Mouse (Mus musculus): Measurements from ENCODE around the gene Zic5.

DNA sequence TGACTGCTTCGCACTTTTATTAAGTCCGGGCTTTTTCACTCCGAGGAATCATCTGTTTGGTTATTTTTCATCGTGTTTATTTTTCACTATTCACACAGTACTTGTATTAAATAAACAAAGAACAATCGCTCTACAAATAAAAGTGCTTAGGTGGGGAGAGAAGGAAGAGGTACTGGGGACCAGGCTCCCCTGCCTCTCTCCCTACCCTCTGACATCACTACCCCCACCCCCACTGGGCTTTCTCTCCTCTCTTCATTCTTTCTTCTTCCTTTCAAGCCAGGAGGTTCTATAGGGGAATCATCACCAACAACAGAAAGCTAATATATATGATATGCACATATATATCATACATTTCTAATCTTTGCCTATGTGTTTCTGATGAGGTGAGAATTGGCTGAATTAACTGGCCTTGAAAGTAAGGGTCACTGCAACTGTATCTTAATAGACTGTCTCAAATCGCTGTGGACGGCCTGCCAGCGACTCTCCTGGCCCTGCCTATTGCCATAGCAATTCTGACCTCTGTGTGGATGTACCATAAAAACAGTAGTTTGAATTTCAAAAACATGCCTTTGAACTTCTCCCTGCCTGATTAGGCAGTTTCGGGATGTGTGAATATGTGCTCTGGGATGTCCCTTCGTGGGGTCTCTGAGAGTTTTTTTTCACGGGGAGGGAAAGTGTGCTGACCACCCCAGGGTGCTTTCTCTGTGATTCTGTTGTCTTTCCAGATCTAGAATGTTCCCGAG is 11.3 kb downstream of the Zic5 start:
- TF ChIP-seq CTCF (IDR thresholded peaks at IDR 0.05; ENCODE audit: extremely low read depth, insufficient read depth, insufficient read length, insufficient replicate concordance) = no peak
- TF ChIP-seq POLR2A (IDR thresholded peaks at IDR 0.05; ENCODE audit: low read depth, low read length) = no peak

Data from spleen, adult 2 months (tissue).